Mouse (Mus musculus): ENCODE data around the gene Myh10. TPM values are rescaled to one million over a fixed set of nuclear protein-coding genes. Genes with fewer than 3 reads are reported as not detected.

Gene Myh10
- polyA plus RNA-seq, 1 experiment = 20.9 TPM

DNA sequence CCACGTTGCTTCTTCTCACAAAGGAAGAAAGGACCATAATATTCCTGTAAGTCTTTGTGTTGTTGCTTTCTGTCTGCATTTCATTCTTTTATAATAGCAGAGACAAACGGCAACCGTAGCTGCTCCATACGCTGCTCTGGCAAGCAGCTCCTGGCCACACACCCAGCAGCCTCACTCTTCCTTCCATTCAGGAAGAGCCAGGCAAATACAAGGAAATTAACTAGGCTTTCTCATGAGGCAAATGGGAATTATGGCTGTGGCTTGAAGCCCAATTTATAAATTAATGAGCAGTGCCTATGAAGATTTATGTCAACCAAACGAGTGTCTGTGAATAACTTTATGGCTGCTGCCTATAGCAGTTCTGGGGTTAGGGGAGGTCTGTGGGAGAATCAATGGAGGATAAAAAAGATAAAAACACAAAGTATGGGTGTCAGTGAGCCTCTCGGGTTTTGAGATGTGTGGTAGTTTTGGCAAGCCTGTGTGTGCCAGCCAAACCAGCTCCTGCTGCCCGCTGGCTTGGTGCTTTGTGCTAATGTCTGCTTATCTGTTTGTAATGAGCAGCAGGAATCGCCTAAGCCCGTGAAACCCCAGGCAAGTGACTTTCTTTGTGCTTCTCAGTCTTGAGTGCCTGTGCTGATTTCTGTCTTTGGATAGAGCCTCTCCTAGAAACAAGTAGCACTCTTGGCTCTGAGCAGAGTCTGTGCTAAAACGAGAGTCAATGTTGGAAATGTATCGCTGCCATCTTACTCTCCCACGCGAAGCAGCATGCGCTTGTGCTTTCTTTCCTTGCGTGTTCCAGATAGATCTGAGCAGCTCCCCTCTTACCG is 54.2 kb downstream of the Myh10 start:
- Histone ChIP-seq H3K79me2 (ENCODE audit: control insufficient read depth, insufficient read depth) (no peaks in the 10 kb centered on the region), H3K4me2 (ENCODE audit: low read depth) (no peak overlapping the region), H3K4me3 (no peak overlapping the region), H3ac (ENCODE audit: control insufficient read depth, insufficient read length) (no peak overlapping the region), H3K36me3 (ENCODE audit: control insufficient read depth, insufficient read depth) (peaks cover 11% of the 10 kb centered on the region), H3K27me3 (ENCODE audit: control insufficient read depth, insufficient read depth, insufficient read length) (no peaks in the 10 kb centered on the region)
- no peak for TF ChIP-seq MAX (IDR thresholded peaks at IDR 0.05; ENCODE audit: low read depth)
- TF ChIP-seq REST (IDR thresholded peaks at IDR 0.05; ENCODE audit: insufficient read depth, insufficient read length) = no peak
- TF ChIP-seq TCF12 (IDR thresholded peaks at IDR 0.05; ENCODE audit: insufficient read depth, poor library complexity, severe bottlenecking) = no peak
- TF ChIP-seq MYOD1 (IDR thresholded peaks at IDR 0.05; ENCODE audit: control insufficient read depth in 1 of 3, insufficient read length in 2 of 3, low read depth in 2 of 3) = no peak
- no peak for TF ChIP-seq CEBPB (IDR thresholded peaks at IDR 0.05; ENCODE audit: insufficient read depth, poor library complexity, severe bottlenecking)
- TF ChIP-seq E2F4 (IDR thresholded peaks at IDR 0.05; ENCODE audit: insufficient read depth) = no peak

DNA sequence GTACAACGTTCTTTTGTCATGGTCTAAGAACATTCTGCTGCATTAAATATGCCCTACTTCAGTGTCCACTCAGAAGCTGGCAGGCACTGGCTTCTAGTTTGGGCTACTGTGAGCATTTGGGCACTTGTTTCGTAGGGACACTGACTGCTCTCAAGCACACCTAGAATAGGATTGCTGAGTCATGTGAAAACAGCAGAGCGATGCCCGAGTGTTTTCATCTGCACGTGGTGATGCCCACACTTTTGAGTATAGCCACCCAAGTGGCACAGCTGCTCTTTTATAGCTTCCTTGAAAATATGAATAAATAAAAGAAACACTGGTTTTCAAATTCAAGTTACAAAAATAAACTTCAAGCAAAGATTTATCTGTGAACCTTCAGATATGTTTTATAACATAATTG is 56.8 kb downstream of the Myh10 start:
- H3ac ChIP-seq (ENCODE audit: control insufficient read depth, insufficient read length) = no peak overlapping the region
- no peak overlapping the region for H3K4me3 ChIP-seq
- H3K36me3 ChIP-seq (ENCODE audit: control insufficient read depth, insufficient read depth) = peaks cover 11% of the 10 kb centered on the region
- H3K79me2 ChIP-seq (ENCODE audit: control insufficient read depth, insufficient read depth) = no peaks in the 10 kb centered on the region
- H3K27me3 ChIP-seq (ENCODE audit: control insufficient read depth, insufficient read depth, insufficient read length) = no peaks in the 10 kb centered on the region
- H3K4me2 ChIP-seq (ENCODE audit: low read depth) = no peak overlapping the region
- no peak for TF ChIP-seq MAX (IDR thresholded peaks at IDR 0.05; ENCODE audit: low read depth)
- no peak for TF ChIP-seq TCF12 (IDR thresholded peaks at IDR 0.05; ENCODE audit: insufficient read depth, poor library complexity, severe bottlenecking)
- no peak for TF ChIP-seq CEBPB (IDR thresholded peaks at IDR 0.05; ENCODE audit: insufficient read depth, poor library complexity, severe bottlenecking)
- TF ChIP-seq REST (IDR thresholded peaks at IDR 0.05; ENCODE audit: insufficient read depth, insufficient read length) = no peak
- no peak for TF ChIP-seq E2F4 (IDR thresholded peaks at IDR 0.05; ENCODE audit: insufficient read depth)
- TF ChIP-seq USF1 (IDR thresholded peaks at IDR 0.05; ENCODE audit: low read depth) = no peak
- no peak for TF ChIP-seq POLR2A (IDR thresholded peaks at IDR 0.05; ENCODE audit: insufficient read length, low read depth)
- TF ChIP-seq SRF (IDR thresholded peaks at IDR 0.05; ENCODE audit: control insufficient read depth, insufficient read length, low read depth) = no peak
- no peak for TF ChIP-seq TCF3 (IDR thresholded peaks at IDR 0.05; ENCODE audit: insufficient read length, low read depth)

DNA sequence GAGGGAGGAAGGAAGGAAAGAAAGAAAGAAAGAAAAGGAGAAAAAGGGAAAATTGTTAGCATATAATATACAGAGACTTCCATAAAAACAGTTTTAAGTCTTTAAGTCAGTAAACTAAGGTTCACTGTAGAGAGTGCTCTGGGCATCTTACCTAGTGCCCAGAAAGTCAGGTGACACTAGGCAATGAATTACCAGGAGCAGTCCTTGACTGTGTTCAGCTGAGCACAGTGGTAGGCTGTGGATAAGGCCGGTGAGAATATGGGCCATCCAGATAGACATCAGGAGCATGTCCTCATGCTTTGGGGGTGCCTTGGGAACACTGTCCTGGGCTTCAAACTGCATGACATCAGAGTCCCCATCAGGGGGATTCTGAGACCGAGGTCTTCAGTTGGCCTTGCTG is 58.8 kb downstream of the Myh10 start:
- Histone ChIP-seq H3K4me2 (ENCODE audit: low read depth) (no peak overlapping the region), H3ac (ENCODE audit: control insufficient read depth, insufficient read length) (no peak overlapping the region), H3K27me3 (ENCODE audit: control insufficient read depth, insufficient read depth, insufficient read length) (no peaks in the 10 kb centered on the region), H3K4me3 (no peak overlapping the region), H3K36me3 (ENCODE audit: control insufficient read depth, insufficient read depth) (peaks cover 11% of the 10 kb centered on the region), H3K79me2 (ENCODE audit: control insufficient read depth, insufficient read depth) (no peaks in the 10 kb centered on the region)
- TF ChIP-seq MYOG (IDR thresholded peaks at IDR 0.05; ENCODE audit: control insufficient read depth in 1 of 3, insufficient read depth in 1 of 3, insufficient read length in 2 of 3, low read depth in 2 of 3) = no peak
- no peak for TF ChIP-seq REST (IDR thresholded peaks at IDR 0.05; ENCODE audit: insufficient read depth, insufficient read length)
- no peak for TF ChIP-seq TCF12 (IDR thresholded peaks at IDR 0.05; ENCODE audit: insufficient read depth, poor library complexity, severe bottlenecking)
- TF ChIP-seq POLR2AphosphoS2 (IDR thresholded peaks at IDR 0.05; ENCODE audit: insufficient read length, low read depth) = no peak
- no peak for TF ChIP-seq TCF3 (IDR thresholded peaks at IDR 0.05; ENCODE audit: insufficient read length, low read depth)
- no peak for TF ChIP-seq E2F4 (IDR thresholded peaks at IDR 0.05; ENCODE audit: insufficient read depth)
- TF ChIP-seq SRF (IDR thresholded peaks at IDR 0.05; ENCODE audit: control insufficient read depth, insufficient read length, low read depth) = no peak
- no peak for TF ChIP-seq MAX (IDR thresholded peaks at IDR 0.05; ENCODE audit: low read depth)
- TF ChIP-seq CEBPB (IDR thresholded peaks at IDR 0.05; ENCODE audit: insufficient read depth, poor library complexity, severe bottlenecking) = no peak
- TF ChIP-seq POLR2A (IDR thresholded peaks at IDR 0.05; ENCODE audit: insufficient read length, low read depth) = no peak
- TF ChIP-seq USF1 (IDR thresholded peaks at IDR 0.05; ENCODE audit: low read depth) = no peak
- TF ChIP-seq MYOD1 (IDR thresholded peaks at IDR 0.05; ENCODE audit: control insufficient read depth in 1 of 3, insufficient read length in 2 of 3, low read depth in 2 of 3) = no peak

DNA sequence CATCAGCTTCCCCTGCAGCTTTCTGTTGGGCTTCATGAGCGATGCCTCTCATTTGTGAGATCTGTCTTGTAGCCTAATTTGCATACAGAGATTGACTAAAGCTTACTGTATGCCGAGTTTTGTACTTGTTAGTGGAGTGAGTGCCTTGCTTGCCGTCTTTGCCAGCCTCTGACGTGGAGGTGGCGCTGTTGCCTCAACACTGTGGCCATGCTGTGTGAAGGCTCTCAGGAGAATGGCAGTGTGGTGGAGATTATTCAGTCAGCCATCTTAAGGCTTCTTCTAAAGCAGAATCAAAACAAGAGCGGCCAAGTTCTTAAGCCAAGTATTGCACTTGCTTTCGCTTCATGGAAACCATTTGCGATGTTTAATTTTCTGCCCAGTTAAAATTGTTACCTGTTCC is 59.6 kb downstream of the Myh10 start:
- peaks cover 11% of the 10 kb centered on the region for H3K36me3 ChIP-seq (ENCODE audit: control insufficient read depth, insufficient read depth)
- H3K4me2 ChIP-seq (ENCODE audit: low read depth) = no peak overlapping the region
- H3K4me3 ChIP-seq = no peak overlapping the region
- TF ChIP-seq POLR2AphosphoS2 (IDR thresholded peaks at IDR 0.05; ENCODE audit: insufficient read length, low read depth) (no peak), TCF3 (IDR thresholded peaks at IDR 0.05; ENCODE audit: insufficient read length, low read depth) (no peak), MYOD1 (IDR thresholded peaks at IDR 0.05; ENCODE audit: control insufficient read depth in 1 of 3, insufficient read length in 2 of 3, low read depth in 2 of 3) (no peak), REST (IDR thresholded peaks at IDR 0.05; ENCODE audit: insufficient read depth, insufficient read length) (no peak), POLR2A (IDR thresholded peaks at IDR 0.05; ENCODE audit: insufficient read length, low read depth) (no peak), TCF12 (IDR thresholded peaks at IDR 0.05; ENCODE audit: insufficient read depth, poor library complexity, severe bottlenecking) (no peak)
- no peaks in the 10 kb centered on the region for H3K79me2 ChIP-seq (ENCODE audit: control insufficient read depth, insufficient read depth)
- no peaks in the 10 kb centered on the region for H3K27me3 ChIP-seq (ENCODE audit: control insufficient read depth, insufficient read depth, insufficient read length)
- H3ac ChIP-seq (ENCODE audit: control insufficient read depth, insufficient read length) = no peak overlapping the region

DNA sequence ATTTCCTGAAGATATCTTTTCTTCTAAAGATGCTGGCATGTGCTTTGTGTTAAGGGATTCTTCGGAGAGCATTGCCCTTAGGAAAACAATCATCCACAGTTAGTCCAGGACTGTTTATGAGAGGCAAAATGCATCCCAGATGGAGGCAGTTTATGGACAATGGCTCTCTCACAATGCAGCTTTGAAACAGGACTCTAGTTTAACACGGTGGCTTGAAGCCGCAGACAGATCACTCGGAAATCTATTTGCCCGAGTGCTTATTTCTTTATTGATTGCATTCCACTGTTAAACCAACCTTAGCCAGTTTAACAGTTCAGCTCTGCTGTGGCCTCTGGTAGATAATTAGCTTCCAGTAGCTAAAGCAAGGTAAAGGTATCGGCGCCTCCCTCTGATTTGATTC is 62.9 kb downstream of the Myh10 start:
- TF ChIP-seq MYOG (IDR thresholded peaks at IDR 0.05; ENCODE audit: control insufficient read depth in 1 of 3, insufficient read depth in 1 of 3, insufficient read length in 2 of 3, low read depth in 2 of 3) (no peak), TCF12 (IDR thresholded peaks at IDR 0.05; ENCODE audit: insufficient read depth, poor library complexity, severe bottlenecking) (no peak), CEBPB (IDR thresholded peaks at IDR 0.05; ENCODE audit: insufficient read depth, poor library complexity, severe bottlenecking) (no peak), USF1 (IDR thresholded peaks at IDR 0.05; ENCODE audit: low read depth) (no peak), TCF3 (IDR thresholded peaks at IDR 0.05; ENCODE audit: insufficient read length, low read depth) (no peak), REST (IDR thresholded peaks at IDR 0.05; ENCODE audit: insufficient read depth, insufficient read length) (no peak), SRF (IDR thresholded peaks at IDR 0.05; ENCODE audit: control insufficient read depth, insufficient read length, low read depth) (no peak), MAX (IDR thresholded peaks at IDR 0.05; ENCODE audit: low read depth) (no peak), MYOD1 (IDR thresholded peaks at IDR 0.05; ENCODE audit: control insufficient read depth in 1 of 3, insufficient read length in 2 of 3, low read depth in 2 of 3) (no peak), POLR2AphosphoS2 (IDR thresholded peaks at IDR 0.05; ENCODE audit: insufficient read length, low read depth) (no peak), E2F4 (IDR thresholded peaks at IDR 0.05; ENCODE audit: insufficient read depth) (no peak)
- no peak overlapping the region for H3K4me3 ChIP-seq
- H3K4me2 ChIP-seq (ENCODE audit: low read depth) = no peak overlapping the region
- H3K27me3 ChIP-seq (ENCODE audit: control insufficient read depth, insufficient read depth, insufficient read length) = no peaks in the 10 kb centered on the region
- H3K79me2 ChIP-seq (ENCODE audit: control insufficient read depth, insufficient read depth) = no peaks in the 10 kb centered on the region
- no peaks in the 10 kb centered on the region for H3K36me3 ChIP-seq (ENCODE audit: control insufficient read depth, insufficient read depth)
- no peak overlapping the region for H3ac ChIP-seq (ENCODE audit: control insufficient read depth, insufficient read length)

Measured in myocyte (in vitro differentiated cells).